Mouse (Mus musculus) spleen, adult 10 weeks (tissue): ENCODE measurements around the gene Mfng. TPM values are rescaled to one million over a fixed set of nuclear protein-coding genes. Genes with fewer than 3 reads are reported as not detected.

Experiments used
- polyA plus RNA-seq: library from polyadenylated mRNA; stranded (reverse); fragments of 350-450 nt; fragmentation: Illumina TruSeq; extraction: RNeasy Lipid Tissue Mini Kit (QIAGEN cat#74804); gene quantifications from one replicate; pipeline ENCODE4 v1.2.3, GENCODE M21; 2015; ENCODE audit warnings: low replicate concordance; ENCODE audit not compliant: insufficient read depth

Mfng gene
- 33.7 TPM for polyA plus RNA-seq

DNA sequence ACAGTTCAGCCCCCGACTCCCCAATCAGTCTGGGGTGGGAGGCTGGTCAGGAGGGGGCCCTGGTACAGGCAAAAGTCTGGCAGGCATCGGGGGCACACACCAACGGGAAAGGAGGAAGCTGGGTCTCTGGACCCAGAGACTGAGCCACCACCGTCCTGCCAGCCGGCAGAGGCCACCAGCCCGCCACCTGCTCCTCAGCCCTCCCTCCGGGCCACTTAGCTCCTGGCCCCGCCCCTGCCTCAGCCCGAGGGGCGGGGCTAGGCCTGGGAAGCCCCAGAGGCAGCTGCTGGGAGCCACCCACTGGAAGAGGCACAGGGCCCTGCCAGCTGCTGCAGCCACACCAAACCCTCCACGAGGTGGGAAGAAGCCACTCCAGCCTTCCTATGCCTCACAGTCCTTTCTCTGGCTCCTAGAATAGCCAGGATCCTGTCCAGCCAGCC is at the start of gene Mfng:
Mfng (minus strand) TSS at position 186 of the 440 bp plus-strand sequence.

DNA sequence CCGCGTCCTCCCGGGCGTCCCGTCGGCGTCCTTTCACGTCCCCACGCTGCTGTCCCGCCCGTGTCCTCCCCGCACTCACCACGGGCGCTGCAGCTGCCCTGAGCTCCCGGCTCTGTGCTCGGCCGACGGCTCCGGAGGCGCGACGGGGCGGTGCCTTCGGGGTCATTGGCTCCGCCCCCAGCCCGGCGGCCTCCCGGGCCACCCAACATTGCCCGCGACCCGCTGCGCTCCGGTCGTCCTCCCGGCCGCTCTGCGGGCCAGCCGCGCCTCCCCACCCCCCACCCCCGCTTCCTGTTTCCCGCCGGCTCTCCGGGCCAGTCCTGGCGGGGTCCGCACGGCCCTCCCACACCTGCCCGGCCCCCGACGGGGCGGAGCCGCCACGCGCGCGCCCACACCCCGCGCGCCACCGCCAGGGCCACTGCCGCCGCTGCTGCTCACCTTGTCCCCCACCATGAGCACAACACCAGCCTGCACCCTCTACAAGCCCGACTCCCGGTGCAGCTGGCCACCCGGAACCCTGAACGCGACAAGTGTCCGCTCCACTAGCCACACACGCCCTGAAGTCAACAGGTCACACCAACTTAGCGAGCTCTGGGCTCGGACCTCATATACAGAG is 29.6 kb upstream of the Mfng start, which contains the start of gene Card10:
Card10 (minus strand) TSS at position 267 of the 616 bp plus-strand sequence.

GRCm38 (mm10) chr15:78718290-78719250 is 54.7 kb downstream of the Mfng start, which contains the start of gene Elfn2:
TSS of gene Elfn2 (minus strand) at chr15:78718771.

Other genes starting within 250 kb of the Mfng start
- 8.9 TPM for gene C1qtnf6, start 242.1 kb downstream of the Mfng start, polyA plus RNA-seq
- not detected for gene Sstr3, start 228.8 kb downstream of the Mfng start, polyA plus RNA-seq
- gene Rac2, start 200.7 kb downstream of the Mfng start, polyA plus RNA-seq: 232 TPM
- gene Cyth4, start 176.4 kb downstream of the Mfng start, polyA plus RNA-seq: 128 TPM
- gene Elfn2, start 54.7 kb downstream of the Mfng start, polyA plus RNA-seq: 0.08 TPM
- gene Card10, start 29.6 kb upstream of the Mfng start, polyA plus RNA-seq: 0.91 TPM
- 3.2 TPM for gene Cdc42ep1, start 69.1 kb upstream of the Mfng start, polyA plus RNA-seq
- 0.51 TPM for gene Lgals2, start 82.1 kb upstream of the Mfng start, polyA plus RNA-seq
- gene Gga1, start 103.7 kb upstream of the Mfng start, polyA plus RNA-seq: 20.3 TPM
- not detected for gene Gm49510, start 126.2 kb upstream of the Mfng start, polyA plus RNA-seq
- gene Sh3bp1, start 126.3 kb upstream of the Mfng start, polyA plus RNA-seq: 39.0 TPM
- 6.3 TPM for gene Pdxp, start 140.4 kb upstream of the Mfng start, polyA plus RNA-seq
- 71.2 TPM for gene Lgals1, start 153.2 kb upstream of the Mfng start, polyA plus RNA-seq
- 16.0 TPM for gene Nol12, start 161.5 kb upstream of the Mfng start, polyA plus RNA-seq
- gene Triobp, start 174.2 kb upstream of the Mfng start, polyA plus RNA-seq: 7.8 TPM